Mouse (Mus musculus) testis, adult 2 months (tissue): ENCODE data around the gene Amy1.

ENCODE experiments used
- CTCF ChIP-seq: fragments of 200-500 bp; IDR thresholded peaks from 2 replicates; pipeline ENCODE4 v1.5.1; 2012; ENCODE audit warnings: low read depth, mild to moderate bottlenecking, inconsistent platforms, low read length, moderate library complexity; ENCODE audit not compliant: control insufficient read depth, insufficient read depth, insufficient replicate concordance
- POLR2A ChIP-seq: fragments of 200-500 bp; IDR thresholded peaks from 2 replicates; pipeline ENCODE4 v1.6.1; 2012; ENCODE audit warnings: low read depth, mild to moderate bottlenecking, inconsistent platforms, low read length, moderate library complexity; ENCODE audit not compliant: control insufficient read depth

- no peak for TF ChIP-seq CTCF
- no peak for TF ChIP-seq POLR2A
Observed at GRCm38 (mm10) chr3:113634220-113634619, 27.7 kb upstream of the Amy1 start.
